Mouse (Mus musculus) megakaryocyte-erythroid progenitor cell, adult 5-6 weeks (primary cell): ENCODE measurements around the gene Zfp235. TPM values are rescaled to one million over a fixed set of nuclear protein-coding genes. Genes with fewer than 3 reads are reported as not detected.

Source experiments
- ATAC-seq: replicated peaks from 2 replicates; pipeline ENCODE4 v1.8.0; 2016; ENCODE audit warnings: mild to moderate bottlenecking, inconsistent platforms; ENCODE audit not compliant: severe bottlenecking, poor library complexity, low FRiP score, low TSS enrichment
- total RNA-seq, 2 experiments: library from RNA; stranded (forward) in 1 of 2; stranded (reverse) in 1 of 2; fragments of 200-1000, 215-1000 nt in 1 of 2; fragments of >200 nt in 1 of 2; fragmentation: Nextera tagmentation in 1 of 2; gene quantifications; 2 replicates each; pipeline ENCODE4 v1.2.3; 2014 to 2017

Gene Zfp235
- total RNA-seq, 2 experiments from 2014 or later: 7.8 to 8.0 TPM

GRCm38 (mm10) chr7:24189571-24189944, 55.6 kb downstream of the Zfp235 start:
- no peak for ATAC-seq

GRCm38 (mm10) chr7:24191361-24191760, 57.4 kb downstream of the Zfp235 start:
- no peak for ATAC-seq

Other genes starting within 250 kb of the Zfp235 start
- not detected in 2 replicates for gene Vmn1r178, start 242.2 kb upstream of the Zfp235 start, total RNA-seq (2014; fragmentation: Nextera tagmentation)
- not detected in 2 replicates for gene Vmn1r178, start 242.2 kb upstream of the Zfp235 start, total RNA-seq (2017)
- not detected in 2 replicates for gene Vmn1r179, start 207.2 kb upstream of the Zfp235 start, total RNA-seq (2014; fragmentation: Nextera tagmentation)
- gene Vmn1r179, start 207.2 kb upstream of the Zfp235 start, total RNA-seq (2017): not detected in 2 replicates
- gene Vmn1r180, start 183.5 kb upstream of the Zfp235 start, total RNA-seq (2014; fragmentation: Nextera tagmentation): not detected in 2 replicates
- gene Vmn1r180, start 183.5 kb upstream of the Zfp235 start, total RNA-seq (2017): not detected in 2 replicates
- gene Vmn1r181, start 159.6 kb upstream of the Zfp235 start, total RNA-seq (2014; fragmentation: Nextera tagmentation): not detected in 2 replicates
- not detected in 2 replicates for gene Vmn1r181, start 159.6 kb upstream of the Zfp235 start, total RNA-seq (2017)
- gene V1rd19, start 132.5 kb upstream of the Zfp235 start, total RNA-seq (2014; fragmentation: Nextera tagmentation): not detected in 2 replicates
- not detected in 2 replicates for gene V1rd19, start 132.5 kb upstream of the Zfp235 start, total RNA-seq (2017)
- gene Vmn1r183, start 80.9 kb upstream of the Zfp235 start, total RNA-seq (2014; fragmentation: Nextera tagmentation): not detected in 2 replicates
- gene Vmn1r183, start 80.9 kb upstream of the Zfp235 start, total RNA-seq (2017): not detected in 2 replicates
- gene Zfp180, start 52.2 kb upstream of the Zfp235 start, total RNA-seq (2014; fragmentation: Nextera tagmentation): 17.5 and 25.3 TPM in 2 replicates
- 15.8 and 16.0 TPM in 2 replicates for gene Zfp180, start 52.2 kb upstream of the Zfp235 start, total RNA-seq (2017)
- gene Zfp112, start 21.9 kb upstream of the Zfp235 start, total RNA-seq (2014; fragmentation: Nextera tagmentation): 0.20 and 0.22 TPM in 2 replicates
- 0.75 and 1.4 TPM in 2 replicates for gene Zfp112, start 21.9 kb upstream of the Zfp235 start, total RNA-seq (2017)
- gene Zfp114, start 40.9 kb downstream of the Zfp235 start, total RNA-seq (2014; fragmentation: Nextera tagmentation): 1.5 and 2.2 TPM in 2 replicates
- 2.4 and 2.5 TPM in 2 replicates for gene Zfp114, start 40.9 kb downstream of the Zfp235 start, total RNA-seq (2017)
- 1.0 and 4.6 TPM in 2 replicates for gene Zfp111, start 77.3 kb downstream of the Zfp235 start, total RNA-seq (2014; fragmentation: Nextera tagmentation)
- gene Zfp111, start 77.3 kb downstream of the Zfp235 start, total RNA-seq (2017): 7.2 and 8.6 TPM in 2 replicates
- 2.3 and 6.2 TPM in 2 replicates for gene Zfp109, start 103.4 kb downstream of the Zfp235 start, total RNA-seq (2014; fragmentation: Nextera tagmentation)
- gene Zfp109, start 103.4 kb downstream of the Zfp235 start, total RNA-seq (2017): 5.9 and 6.7 TPM in 2 replicates
- gene Zfp108, start 120.6 kb downstream of the Zfp235 start, total RNA-seq (2014; fragmentation: Nextera tagmentation): 0.67 and 1.8 TPM in 2 replicates
- 1.4 TPM in 1 of 2 replicates, not detected in the other for gene Zfp108, start 120.6 kb downstream of the Zfp235 start, total RNA-seq (2017)
- gene Zfp93, start 136.3 kb downstream of the Zfp235 start, total RNA-seq (2014; fragmentation: Nextera tagmentation): 0.30 and 0.59 TPM in 2 replicates
- gene Zfp93, start 136.3 kb downstream of the Zfp235 start, total RNA-seq (2017): 0.23 and 2.0 TPM in 2 replicates
- gene Zfp61, start 167.1 kb downstream of the Zfp235 start, total RNA-seq (2014; fragmentation: Nextera tagmentation): 9.3 and 10.9 TPM in 2 replicates
- 16.0 and 47.7 TPM in 2 replicates for gene Zfp61, start 167.1 kb downstream of the Zfp235 start, total RNA-seq (2017)
- 3.3 and 6.7 TPM in 2 replicates for gene Zfp94, start 182.5 kb downstream of the Zfp235 start, total RNA-seq (2014; fragmentation: Nextera tagmentation)
- gene Zfp94, start 182.5 kb downstream of the Zfp235 start, total RNA-seq (2017): 3.0 and 4.4 TPM in 2 replicates
- not detected in 2 replicates for gene Tescl, start 199.8 kb downstream of the Zfp235 start, total RNA-seq (2014; fragmentation: Nextera tagmentation)
- gene Tescl, start 199.8 kb downstream of the Zfp235 start, total RNA-seq (2017): not detected in 2 replicates
- not detected in 2 replicates for gene Lypd5, start 215.0 kb downstream of the Zfp235 start, total RNA-seq (2014; fragmentation: Nextera tagmentation)
- gene Lypd5, start 215.0 kb downstream of the Zfp235 start, total RNA-seq (2017): not detected in 2 replicates
- gene Kcnn4, start 236.1 kb downstream of the Zfp235 start, total RNA-seq (2014; fragmentation: Nextera tagmentation): 120 and 147 TPM in 2 replicates
- 121 and 155 TPM in 2 replicates for gene Kcnn4, start 236.1 kb downstream of the Zfp235 start, total RNA-seq (2017)